Mouse (Mus musculus) kidney, postnatal 36 days (tissue): ENCODE measurements around the gene Gm10999.
"Not testable (repeated sequence)": the region's sequence is repeated elsewhere in the genome, so short reads cannot be mapped to it uniquely, and the experiment has no call there.

ENCODE experiments used
- DNase-seq, 2 experiments: peaks; one replicate each; pipeline ENCODE4 v3.0.0; 2021 to 2022; ENCODE audit warnings: mixed read lengths in 2 of 2

Gene Gm10999

DNA sequence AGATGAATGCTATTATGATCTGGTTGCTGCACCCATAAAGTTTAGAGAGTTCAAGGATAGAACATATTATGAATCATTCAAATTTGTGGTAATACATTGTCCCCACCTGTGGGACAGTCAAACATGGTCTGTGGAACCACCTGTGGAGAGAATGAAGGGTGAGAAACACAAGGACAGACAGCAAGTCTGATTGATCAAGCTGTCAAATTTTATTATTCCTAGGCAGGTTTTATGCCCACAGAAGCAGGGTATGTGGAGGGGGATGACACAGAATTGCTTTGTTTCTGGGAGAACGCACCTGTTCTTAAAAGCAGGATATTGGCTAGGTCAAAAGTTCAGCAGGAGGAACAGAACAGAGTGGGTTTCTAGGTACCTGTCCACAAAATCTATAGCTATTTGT, at the start of gene Gm10999:
Gene Gm10999 (minus strand): TSS at position 101 of the 400 bp plus-strand sequence.
- no peak for DNase-seq

DNA sequence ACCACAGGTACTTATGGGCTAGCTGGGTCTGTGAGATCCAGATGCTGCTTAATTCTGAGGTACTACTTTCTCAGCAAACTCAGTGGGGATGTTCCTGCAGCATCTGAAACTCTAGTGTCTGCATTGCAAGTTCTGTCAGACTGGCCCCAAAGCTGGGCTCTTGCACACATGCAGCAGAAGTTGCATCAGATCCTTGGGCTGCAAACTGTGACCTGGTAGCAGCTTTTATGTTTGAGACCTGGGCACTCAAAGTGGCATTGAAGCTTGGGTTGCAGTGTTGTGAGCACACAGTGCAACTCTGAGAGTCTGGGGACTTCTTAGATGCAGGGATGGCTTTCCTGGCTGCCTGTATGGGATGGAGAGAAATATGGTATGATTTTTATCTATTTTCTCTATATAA, 2.0 kb upstream of the Gm10999 start:
- DNase-seq = no peak

DNA sequence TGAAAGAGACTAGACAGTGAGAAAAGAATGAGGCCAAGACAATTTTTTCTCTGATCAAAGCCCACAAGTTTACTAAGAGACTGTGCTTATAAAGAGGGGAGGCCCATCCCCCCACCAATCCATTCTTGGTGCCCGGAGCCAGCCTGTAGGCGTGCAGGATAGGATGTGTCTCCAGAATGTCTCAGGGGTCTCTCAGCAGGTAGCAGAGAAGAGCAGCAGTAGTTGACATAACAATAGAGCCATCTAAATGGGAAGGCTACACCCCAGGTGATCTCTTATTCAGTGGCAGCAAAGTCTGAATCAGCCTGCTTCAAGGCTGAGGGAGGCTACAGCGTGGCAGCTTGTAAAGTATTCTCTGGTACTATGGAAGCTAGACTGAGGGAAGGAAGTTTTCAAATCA, 15.7 kb downstream of the Gm10999 start:
- DNase-seq = not testable (repeated sequence)
